Mouse (Mus musculus) small intestine, adult 2 months (tissue): ENCODE results near the gene Wdr62.

Experiments used
- CTCF ChIP-seq: fragments of 200-500 bp; IDR thresholded peaks from 2 replicates; pipeline ENCODE4 v1.5.1; 2012; ENCODE audit warnings: low read depth, mild to moderate bottlenecking, control low read depth, inconsistent platforms, low read length, moderate library complexity, mixed read lengths; ENCODE audit not compliant: insufficient replicate concordance, insufficient read length; ENCODE audit errors: extremely low read depth
- POLR2A ChIP-seq: fragments of 200-500 bp; IDR thresholded peaks from 2 replicates; pipeline ENCODE4 v1.6.1; 2012; ENCODE audit warnings: low read depth, mild to moderate bottlenecking, control low read depth, inconsistent platforms, low read length, moderate library complexity

GRCm38 (mm10) chr7:30293795-30294194, 13.6 kb upstream of the Wdr62 start:
- TF ChIP-seq CTCF (no peak), POLR2A (no peak)
